Mouse (Mus musculus) megakaryocyte, embryonic 14.5 days (primary cell): ENCODE results near the gene Gtpbp2. TPM values are rescaled to one million over a fixed set of nuclear protein-coding genes. Genes with fewer than 3 reads are reported as not detected.

Experiments used
- H3K27me3 ChIP-seq: replicated peaks from 2 replicates; pipeline ENCODE3; 2012; ENCODE audit warnings: inconsistent platforms
- H3K36me3 ChIP-seq: replicated peaks from 2 replicates; pipeline ENCODE3; 2012; ENCODE audit warnings: low read length, inconsistent platforms, mixed read lengths
- H3K4me1 ChIP-seq: 2 replicates; pipeline ENCODE4 v1.6.1; 2012; ENCODE audit warnings: inconsistent platforms
- H3K4me3 ChIP-seq: replicated peaks from 2 replicates; pipeline ENCODE3; 2012; ENCODE audit warnings: moderate library complexity, mild to moderate bottlenecking, inconsistent platforms
- H3K9me3 ChIP-seq: 2 replicates; pipeline ENCODE4 v1.6.1; 2012; ENCODE audit warnings: inconsistent platforms
- FLI1 ChIP-seq: IDR thresholded peaks from 2 replicates; pipeline ENCODE4 v1.6.1; 2012; ENCODE audit warnings: low read length, inconsistent platforms, mixed read lengths
- GATA1 ChIP-seq: IDR thresholded peaks from 3 replicates; pipeline ENCODE4 v1.6.1; 2012; ENCODE audit warnings: mixed read lengths, low read length, inconsistent platforms, borderline replicate concordance
- polyA plus RNA-seq: library from polyadenylated mRNA; stranded (reverse); fragments of >175 nt; gene quantifications from 2 replicates; pipeline ENCODE4 v1.2.3, GENCODE M21; 2012; ENCODE audit warnings: low replicate concordance; ENCODE audit not compliant: insufficient read depth

Gene Gtpbp2
- polyA plus RNA-seq, 1 experiment = 69.9 TPM

- peaks cover 51% of the 10 kb centered on the region for H3K4me1 ChIP-seq
- H3K27me3 ChIP-seq = no peaks in the 10 kb centered on the region
- no peaks in the 10 kb centered on the region for H3K9me3 ChIP-seq
- TF ChIP-seq GATA1 (no peak), FLI1 (0 out of 2 replicates have a peak, but pooled peaks have one; percentile 27)
- H3K36me3 ChIP-seq = peaks cover 55% of the 10 kb centered on the region
- H3K4me3 ChIP-seq = peak within 1 kb of the TSS; percentile 99
These were observed 41.7 kb downstream of the Gtpbp2 start, which contains the start of the genes Polh and Xpo5 for GRCm38 (mm10) chr17:46202421-46203071. Gene Polh, minus strand, starts transcription at chr17:46202645. Gene Xpo5, plus strand, starts transcription at chr17:46202782.

GRCm38 (mm10) chr17:46203078-46203477 lies 42.2 kb downstream of the Gtpbp2 start:
- Histone ChIP-seq H3K9me3 (no peaks in the 10 kb centered on the region), H3K36me3 (peaks cover 55% of the 10 kb centered on the region), H3K27me3 (no peaks in the 10 kb centered on the region), H3K4me1 (peaks cover 56% of the 10 kb centered on the region), H3K4me3 (peak overlapping the region; percentile 99)
- TF ChIP-seq GATA1 (no peak), FLI1 (no peak)

GRCm38 (mm10) chr17:46206676-46207075 lies 45.8 kb downstream of the Gtpbp2 start:
- TF ChIP-seq GATA1 = no peak
- no peak for TF ChIP-seq FLI1
- Histone ChIP-seq H3K9me3 (no peaks in the 10 kb centered on the region), H3K36me3 (peaks cover 60% of the 10 kb centered on the region), H3K4me3 (no peak overlapping the region), H3K4me1 (peaks cover 47% of the 10 kb centered on the region), H3K27me3 (no peaks in the 10 kb centered on the region)

GRCm38 (mm10) chr17:46210550-46210949 lies 49.7 kb downstream of the Gtpbp2 start:
- Histone ChIP-seq H3K36me3 (peaks cover 88% of the 10 kb centered on the region), H3K9me3 (no peaks in the 10 kb centered on the region), H3K27me3 (no peaks in the 10 kb centered on the region), H3K4me1 (peaks cover 59% of the 10 kb centered on the region), H3K4me3 (no peak overlapping the region)
- TF ChIP-seq FLI1 = no peak
- TF ChIP-seq GATA1 = no peak

Other genes with a start within 250 kb of the Gtpbp2 start
- 48.1 and 103 TPM in 2 replicates for gene Vegfa, start 128.7 kb upstream of the Gtpbp2 start, polyA plus RNA-seq
- gene Mrps18a, start 50.0 kb upstream of the Gtpbp2 start, polyA plus RNA-seq = 33.8 and 77.2 TPM in 2 replicates
- gene Rsph9, start 16.8 kb upstream of the Gtpbp2 start, polyA plus RNA-seq = not detected in 2 replicates
- 8.8 and 18.5 TPM in 2 replicates for gene Mad2l1bp, start 7.5 kb upstream of the Gtpbp2 start, polyA plus RNA-seq
- 0.35 and 1.6 TPM in 2 replicates for gene Polh, start 41.6 kb downstream of the Gtpbp2 start, polyA plus RNA-seq
- 2.1 and 4.5 TPM in 2 replicates for gene Xpo5, start 41.8 kb downstream of the Gtpbp2 start, polyA plus RNA-seq
- gene Polr1c, start 87.0 kb downstream of the Gtpbp2 start, polyA plus RNA-seq = 10.9 TPM in 1 of 2 replicates, not detected in the other
- gene Yipf3, start 87.0 kb downstream of the Gtpbp2 start, polyA plus RNA-seq = 213 and 264 TPM in 2 replicates
- 3.6 and 5.3 TPM in 2 replicates for gene Lrrc73, start 92.5 kb downstream of the Gtpbp2 start, polyA plus RNA-seq
- 42.7 and 59.0 TPM in 2 replicates for gene Tjap1, start 122.0 kb downstream of the Gtpbp2 start, polyA plus RNA-seq
- gene Dlk2, start 136.4 kb downstream of the Gtpbp2 start, polyA plus RNA-seq = not detected in 2 replicates
- 6.4 and 13.4 TPM in 2 replicates for gene Abcc10, start 167.3 kb downstream of the Gtpbp2 start, polyA plus RNA-seq
- gene Zfp318, start 222.7 kb downstream of the Gtpbp2 start, polyA plus RNA-seq = 0.84 and 1.2 TPM in 2 replicates